In the genomic region with DNA sequence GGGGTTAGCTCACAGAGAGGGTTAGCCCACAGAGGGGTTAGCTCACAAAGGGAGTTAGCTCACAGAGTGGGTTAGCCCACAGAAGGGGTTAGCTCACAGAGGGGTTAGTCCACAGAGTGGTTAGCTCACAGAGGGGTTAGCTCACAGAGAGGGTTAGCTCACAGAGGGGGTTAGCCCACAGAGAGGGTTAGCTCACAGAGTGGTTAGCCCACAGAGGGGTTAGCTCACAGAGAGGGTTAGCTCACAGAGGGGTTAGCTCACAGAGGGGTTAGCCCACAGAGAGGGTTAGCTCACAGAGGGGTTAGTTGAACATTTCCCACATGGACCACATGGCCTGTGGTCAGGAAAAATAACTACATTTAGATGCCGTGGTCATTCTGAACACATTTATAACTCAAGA, we compare ENCODE assay signal across 29 mouse cellular contexts.
"Had no signal": no experiment of that assay in that cellular context is flagged by ENCODE, and none has a peak within 500 bp of the region (broad histone marks: within the 10 kb centered on the region; RNA-seq: fewer than 3 reads in every experiment).

No protein-coding gene starts in this region.

- H3K4me1 ChIP-seq: embryonic facial prominence, embryonic 10.5 days; embryonic facial prominence, embryonic 12.5 days; embryonic facial prominence, embryonic 13.5 days; embryonic facial prominence, embryonic 15.5 days; forebrain, embryonic 10.5 days; forebrain, embryonic 12.5 days; forebrain, embryonic 13.5 days; forebrain, embryonic 15.5 days had no signal

- ATAC-seq: forebrain, embryonic 13.5 days; forebrain, embryonic 14.5 days; forebrain, embryonic 15.5 days; forebrain, embryonic 16.5 days; forebrain, postnatal 0 days had no signal

- H3K9ac ChIP-seq: embryonic facial prominence, embryonic 12.5 days; embryonic facial prominence, embryonic 13.5 days; embryonic facial prominence, embryonic 15.5 days; forebrain, embryonic 12.5 days; forebrain, embryonic 13.5 days; forebrain, embryonic 15.5 days; forebrain, postnatal 0 days had no signal

- H3K27ac ChIP-seq: embryonic facial prominence, embryonic 10.5 days; embryonic facial prominence, embryonic 12.5 days; embryonic facial prominence, embryonic 13.5 days; embryonic facial prominence, embryonic 15.5 days; forebrain, embryonic 10.5 days; forebrain, embryonic 12.5 days; forebrain, embryonic 13.5 days; forebrain, embryonic 15.5 days; gastrocnemius, adult 2 months; heart, adult 2 months had no signal

- H3K4me3 ChIP-seq: embryonic facial prominence, embryonic 10.5 days; embryonic facial prominence, embryonic 12.5 days; embryonic facial prominence, embryonic 13.5 days; embryonic facial prominence, embryonic 15.5 days; erythroblast, embryonic 14.5 days; forebrain, embryonic 10.5 days; forebrain, embryonic 12.5 days; forebrain, embryonic 13.5 days; forebrain, embryonic 15.5 days; gastrocnemius, adult 2 months; heart, adult 2 months had no signal

- H3K9me3 ChIP-seq: embryonic facial prominence, embryonic 10.5 days; embryonic facial prominence, embryonic 12.5 days; embryonic facial prominence, embryonic 13.5 days; embryonic facial prominence, embryonic 15.5 days; forebrain, embryonic 10.5 days; forebrain, embryonic 12.5 days; forebrain, embryonic 13.5 days; forebrain, embryonic 15.5 days had no signal

- DNase-seq: cerebellum, adult 2 months; cerebellum, adult 8-10 months; cerebellum, adult 9-10 months; cerebellum, adult 9-11 months; cerebellum, postnatal 10 days; cerebellum, postnatal 14 days; cerebellum, postnatal 25 days; cerebellum, postnatal 36 days; embryo, embryonic 11 days; forebrain, postnatal 0 days; gastrocnemius, adult 2 months; gastrocnemius, postnatal 10 days; gastrocnemius, postnatal 14 days; gastrocnemius, postnatal 25 days; gastrocnemius, postnatal 36 days; heart, adult 11 months; heart, adult 18-20 months; heart, adult 2 months had no signal

- H3K27me3 ChIP-seq: embryonic facial prominence, embryonic 12.5 days; embryonic facial prominence, embryonic 13.5 days; embryonic facial prominence, embryonic 15.5 days; forebrain, embryonic 12.5 days; forebrain, embryonic 13.5 days; forebrain, embryonic 15.5 days had no signal

- H3K4me2 ChIP-seq: embryonic facial prominence, embryonic 12.5 days; embryonic facial prominence, embryonic 13.5 days; embryonic facial prominence, embryonic 15.5 days; forebrain, embryonic 12.5 days; forebrain, embryonic 13.5 days; forebrain, embryonic 15.5 days had no signal
